Mouse (Mus musculus): ENCODE measurements around the gene Ccdc6. TPM values are rescaled to one million over a fixed set of nuclear protein-coding genes. Genes with fewer than 3 reads are reported as not detected.

Gene Ccdc6
- polyA plus RNA-seq (2014; fragmentation: Nextera tagmentation; extraction: Ambion mirVana): 18.8 and 19.1 TPM in 2 replicates

DNA sequence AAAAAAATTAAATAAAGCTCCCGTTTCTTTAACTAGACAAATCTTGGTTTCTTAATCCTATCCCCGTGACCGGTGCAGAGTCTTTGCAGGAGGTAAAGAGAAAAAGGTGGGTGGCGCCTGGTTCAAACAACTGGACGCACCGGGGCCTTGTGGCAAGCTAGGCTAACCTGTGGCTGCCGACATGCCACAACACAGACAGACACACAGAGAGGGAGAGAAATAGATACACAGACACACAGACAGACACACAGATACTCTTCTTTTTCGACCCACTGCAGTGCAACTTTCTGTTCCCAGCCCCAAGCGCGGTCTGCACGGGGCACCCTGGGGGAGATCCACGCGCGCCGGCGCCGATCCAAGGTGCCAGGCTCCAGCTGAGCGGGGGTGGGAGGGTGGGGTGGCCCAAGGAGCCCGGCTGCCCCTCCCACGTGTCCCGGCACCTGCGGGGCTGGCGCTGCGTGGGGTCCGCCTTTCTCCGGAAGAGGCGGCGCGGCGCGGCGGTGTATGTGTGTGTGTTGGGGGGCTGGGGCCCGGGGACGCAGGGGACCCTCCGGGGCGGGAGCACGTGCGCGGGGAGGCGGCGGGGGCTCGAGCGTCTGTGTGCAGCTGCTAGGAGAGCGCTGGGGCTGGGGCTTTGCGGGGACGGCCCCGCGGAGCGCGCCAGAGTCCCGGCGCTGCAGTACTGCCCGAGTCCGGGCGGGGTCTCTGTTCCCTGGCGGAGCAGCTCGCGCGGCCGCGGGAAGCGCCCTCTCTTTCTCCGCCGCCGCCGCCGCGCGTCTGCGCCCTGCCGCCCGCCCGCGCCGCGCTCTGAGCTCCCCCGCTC, at the start of gene Ccdc6:
TSS of gene Ccdc6 (plus strand) at position 756 of the 823 bp plus-strand sequence.
- DNase-seq (ENCODE audit: low spot score) (peak; percentile 80), ATAC-seq (replicated peaks; ENCODE audit: low FRiP score) (peak; percentile 78)
- Histone ChIP-seq H3K4me3 (ENCODE audit: low read depth, low read length) (peak within 1 kb of the TSS; percentile 73), H3K9me3 (ENCODE audit: control insufficient read depth, low read length) (no peaks in the 10 kb centered on the region), H3K9ac (ENCODE audit: low read depth, low read length) (peak within 1 kb of the TSS; percentile 87), H3K27me3 (replicated peaks; ENCODE audit: control insufficient read depth, insufficient read depth, low read length) (no peaks in the 10 kb centered on the region), H3K4me1 (replicated peaks; ENCODE audit: control insufficient read depth, insufficient read depth, low read length) (peaks cover 38% of the 10 kb centered on the region), H3K4me2 (peak within 1 kb of the TSS; percentile 76), H3K27ac (ENCODE audit: low read depth, low read length) (peak within 1 kb of the TSS; percentile 84), H3K36me3 (ENCODE audit: control insufficient read depth, insufficient read depth, low read length) (peaks cover 10% of the 10 kb centered on the region; the same call in 1 of the 2 replicates)
- WGBS: under 1% methylated on average over 51 of the region's 77 CpGs

- ATAC-seq (replicated peaks; ENCODE audit: low FRiP score) (no peak), DNase-seq (ENCODE audit: low spot score) (no peak)
- no peaks in the 10 kb centered on the region for H3K4me1 ChIP-seq (replicated peaks; ENCODE audit: control insufficient read depth, insufficient read depth, low read length)
- no peak overlapping the region for H3K4me3 ChIP-seq (ENCODE audit: low read depth, low read length)
- no peaks in the 10 kb centered on the region for H3K27me3 ChIP-seq (replicated peaks; ENCODE audit: control insufficient read depth, insufficient read depth, low read length)
- H3K27ac ChIP-seq (ENCODE audit: low read depth, low read length): no peak overlapping the region
- peaks cover 4% of the 10 kb centered on the region for H3K9me3 ChIP-seq (ENCODE audit: control insufficient read depth, low read length)
- H3K36me3 ChIP-seq (ENCODE audit: control insufficient read depth, insufficient read depth, low read length): no peaks in the 10 kb centered on the region
- no peak overlapping the region for H3K9ac ChIP-seq (ENCODE audit: low read depth, low read length)
- WGBS: 79% methylated on average over 7 of the region's 7 CpGs
- H3K4me2 ChIP-seq: no peak overlapping the region
These were observed 47.1 kb upstream of the Ccdc6 start for GRCm38 (mm10) chr10:70049771-70050170.

DNA sequence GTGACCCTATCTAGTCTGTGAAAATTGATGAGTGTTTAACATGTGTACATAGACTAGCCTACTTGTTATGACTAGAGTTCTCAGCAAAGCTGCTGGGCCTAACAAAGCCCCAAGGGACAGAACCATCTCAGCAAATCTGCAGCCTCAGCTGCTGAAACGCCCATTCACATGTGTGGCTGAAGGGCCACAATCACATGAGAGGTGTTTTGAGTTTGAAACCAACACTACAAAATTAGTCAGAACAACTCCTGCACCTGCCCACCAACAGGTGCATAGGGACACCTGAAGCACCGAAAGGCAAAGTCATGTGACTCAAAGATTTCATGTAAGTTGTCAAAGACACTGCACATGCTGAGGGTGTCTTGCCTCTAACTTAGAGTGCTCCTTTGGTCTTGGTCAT, 41.6 kb upstream of the Ccdc6 start:
- peaks cover 4% of the 10 kb centered on the region for H3K9me3 ChIP-seq (ENCODE audit: control insufficient read depth, low read length)
- no peaks in the 10 kb centered on the region for H3K4me1 ChIP-seq (replicated peaks; ENCODE audit: control insufficient read depth, insufficient read depth, low read length)
- ATAC-seq (replicated peaks; ENCODE audit: low FRiP score) (no peak), DNase-seq (ENCODE audit: low spot score) (no peak)
- no peak overlapping the region for H3K27ac ChIP-seq (ENCODE audit: low read depth, low read length)
- H3K4me2 ChIP-seq: no peak overlapping the region
- no peaks in the 10 kb centered on the region for H3K36me3 ChIP-seq (ENCODE audit: control insufficient read depth, insufficient read depth, low read length)
- no peak overlapping the region for H3K4me3 ChIP-seq (ENCODE audit: low read depth, low read length)
- no peak overlapping the region for H3K9ac ChIP-seq (ENCODE audit: low read depth, low read length)
- H3K27me3 ChIP-seq (replicated peaks; ENCODE audit: control insufficient read depth, insufficient read depth, low read length): no peaks in the 10 kb centered on the region
- 82% methylated on average over 2 of the region's 2 CpGs for WGBS

- H3K4me3 ChIP-seq (ENCODE audit: low read depth, low read length): no peak overlapping the region
- 55% methylated on average over 3 of the region's 3 CpGs for WGBS
- H3K36me3 ChIP-seq (ENCODE audit: control insufficient read depth, insufficient read depth, low read length): no peaks in the 10 kb centered on the region
- no peak overlapping the region for H3K27ac ChIP-seq (ENCODE audit: low read depth, low read length)
- no peak overlapping the region for H3K9ac ChIP-seq (ENCODE audit: low read depth, low read length)
- peaks cover 4% of the 10 kb centered on the region for H3K9me3 ChIP-seq (ENCODE audit: control insufficient read depth, low read length)
- ATAC-seq (replicated peaks; ENCODE audit: low FRiP score): no peak
- H3K4me2 ChIP-seq: no peak overlapping the region
- no peaks in the 10 kb centered on the region for H3K4me1 ChIP-seq (replicated peaks; ENCODE audit: control insufficient read depth, insufficient read depth, low read length)
- no peaks in the 10 kb centered on the region for H3K27me3 ChIP-seq (replicated peaks; ENCODE audit: control insufficient read depth, insufficient read depth, low read length)
- DNase-seq (ENCODE audit: low spot score): no peak
These were observed 39.9 kb upstream of the Ccdc6 start for GRCm38 (mm10) chr10:70057064-70057463.

- no peaks in the 10 kb centered on the region for H3K36me3 ChIP-seq (ENCODE audit: control insufficient read depth, insufficient read depth, low read length)
- H3K4me3 ChIP-seq (ENCODE audit: low read depth, low read length): no peak overlapping the region
- H3K4me2 ChIP-seq: no peak overlapping the region
- no peaks in the 10 kb centered on the region; the same call in 1 of the 2 replicates for H3K9me3 ChIP-seq (ENCODE audit: control insufficient read depth, low read length)
- no peak overlapping the region for H3K9ac ChIP-seq (ENCODE audit: low read depth, low read length)
- H3K4me1 ChIP-seq (replicated peaks; ENCODE audit: control insufficient read depth, insufficient read depth, low read length): no peaks in the 10 kb centered on the region
- no peak overlapping the region for H3K27ac ChIP-seq (ENCODE audit: low read depth, low read length)
- 78% methylated on average over 19 of the region's 19 CpGs for WGBS
- H3K27me3 ChIP-seq (replicated peaks; ENCODE audit: control insufficient read depth, insufficient read depth, low read length): no peaks in the 10 kb centered on the region
- ATAC-seq (replicated peaks; ENCODE audit: low FRiP score) (no peak), DNase-seq (ENCODE audit: low spot score) (no peak)
These were observed 36.8 kb upstream of the Ccdc6 start for GRCm38 (mm10) chr10:70060021-70060688.

- H3K4me2 ChIP-seq: no peak overlapping the region
- ATAC-seq (replicated peaks; ENCODE audit: low FRiP score) (no peak), DNase-seq (ENCODE audit: low spot score) (no peak)
These were observed 36.2 kb upstream of the Ccdc6 start for GRCm38 (mm10) chr10:70060689-70061081.

GRCm38 (mm10) chr10:70063881-70064555, 32.9 kb upstream of the Ccdc6 start:
- Histone ChIP-seq H3K9ac (ENCODE audit: low read depth, low read length) (no peak overlapping the region), H3K27me3 (replicated peaks; ENCODE audit: control insufficient read depth, insufficient read depth, low read length) (no peaks in the 10 kb centered on the region), H3K9me3 (ENCODE audit: control insufficient read depth, low read length) (no peaks in the 10 kb centered on the region; the same call in 1 of the 2 replicates), H3K27ac (ENCODE audit: low read depth, low read length) (no peak overlapping the region), H3K4me1 (replicated peaks; ENCODE audit: control insufficient read depth, insufficient read depth, low read length) (no peaks in the 10 kb centered on the region), H3K4me2 (no peak overlapping the region), H3K36me3 (ENCODE audit: control insufficient read depth, insufficient read depth, low read length) (no peaks in the 10 kb centered on the region), H3K4me3 (ENCODE audit: low read depth, low read length) (no peak overlapping the region)
- DNase-seq (ENCODE audit: low spot score) (no peak), ATAC-seq (replicated peaks; ENCODE audit: low FRiP score) (no peak)
- WGBS: 84% methylated on average over 6 of the region's 6 CpGs

More at GRCm38 (mm10) chr10:70060689-70061081, 36.2 kb upstream of the Ccdc6 start:
- Histone ChIP-seq H3K36me3 (ENCODE audit: control insufficient read depth, insufficient read depth, low read length) (no peaks in the 10 kb centered on the region), H3K4me3 (ENCODE audit: low read depth, low read length) (no peak overlapping the region), H3K27ac (ENCODE audit: low read depth, low read length) (no peak overlapping the region), H3K9me3 (ENCODE audit: control insufficient read depth, low read length) (no peaks in the 10 kb centered on the region; the same call in 1 of the 2 replicates), H3K4me1 (replicated peaks; ENCODE audit: control insufficient read depth, insufficient read depth, low read length) (no peaks in the 10 kb centered on the region), H3K27me3 (replicated peaks; ENCODE audit: control insufficient read depth, insufficient read depth, low read length) (no peaks in the 10 kb centered on the region), H3K9ac (ENCODE audit: low read depth, low read length) (no peak overlapping the region)
- WGBS: 43% methylated on average over 10 of the region's 10 CpGs

GRCm38 (mm10) chr10:70065191-70065590, 31.7 kb upstream of the Ccdc6 start:
- no peak for ATAC-seq (replicated peaks; ENCODE audit: low FRiP score)
- Histone ChIP-seq H3K9ac (ENCODE audit: low read depth, low read length) (no peak overlapping the region), H3K9me3 (ENCODE audit: control insufficient read depth, low read length) (no peaks in the 10 kb centered on the region; the same call in 1 of the 2 replicates), H3K4me1 (replicated peaks; ENCODE audit: control insufficient read depth, insufficient read depth, low read length) (no peaks in the 10 kb centered on the region), H3K4me3 (ENCODE audit: low read depth, low read length) (no peak overlapping the region), H3K27ac (ENCODE audit: low read depth, low read length) (no peak overlapping the region), H3K4me2 (no peak overlapping the region), H3K36me3 (ENCODE audit: control insufficient read depth, insufficient read depth, low read length) (no peaks in the 10 kb centered on the region), H3K27me3 (replicated peaks; ENCODE audit: control insufficient read depth, insufficient read depth, low read length) (no peaks in the 10 kb centered on the region)
- WGBS: 79% methylated on average over 3 of the region's 3 CpGs
- no peak for DNase-seq (ENCODE audit: low spot score)
